ENCODE assay signal across 8 mouse cellular contexts in genomic region chr10:89383462-89383861, GRCm38 (mm10). TPM values are rescaled to one million over a fixed set of nuclear protein-coding genes. Genes with fewer than 3 reads are reported as not detected.
DNase-seq lines count a peak whose midpoint lies in the region; ATAC-seq lines count a peak whose summit lies in the region.

No protein-coding gene starts in this region.

- no peaks in the 10 kb centered on the region for H3K4me1 ChIP-seq in liver, embryonic 12.5 days
- no peaks in the 10 kb centered on the region for H3K4me1 ChIP-seq in midbrain, embryonic 15.5 days

- no peak overlapping the region for H3K9ac ChIP-seq in liver, embryonic 12.5 days
- H3K9ac ChIP-seq in midbrain, embryonic 15.5 days: no peak overlapping the region

- no peaks in the 10 kb centered on the region for H3K36me3 ChIP-seq in liver, embryonic 12.5 days
- no peaks in the 10 kb centered on the region for H3K36me3 ChIP-seq in midbrain, embryonic 15.5 days (replicated peaks)

- no peaks in the 10 kb centered on the region for H3K9me3 ChIP-seq in liver, embryonic 12.5 days (replicated peaks)
- no peaks in the 10 kb centered on the region for H3K9me3 ChIP-seq in midbrain, embryonic 15.5 days

- ATAC-seq in liver, embryonic 12.5 days: no peak
- peak; percentile 77; the same call in 1 of the 2 replicates for ATAC-seq in midbrain, embryonic 15.5 days (replicated peaks)

- no peak overlapping the region for H3K27ac ChIP-seq in liver, embryonic 12.5 days
- no peak overlapping the region for H3K27ac ChIP-seq in midbrain, embryonic 15.5 days

- no peak overlapping the region for H3K4me2 ChIP-seq in liver, embryonic 12.5 days
- H3K4me2 ChIP-seq in midbrain, embryonic 15.5 days: no peak overlapping the region

- WGBS in liver, embryonic 12.5 days (ENCODE audit: insufficient replicate concordance): 3% methylated on average over 5 of the region's 5 CpGs
- WGBS in midbrain, embryonic 15.5 days: 9% methylated on average over 5 of the region's 5 CpGs

- intact Hi-C loops in left cerebral cortex, postnatal 36 days (cut with DNase I): loop anchor here (5.0 kb wide), 1 partner anchor 56 kb away; no protein-coding TSS in a partner anchor

- no peak overlapping the region for H3K4me3 ChIP-seq in liver, embryonic 12.5 days
- no peak overlapping the region for H3K4me3 ChIP-seq in midbrain, embryonic 15.5 days

- peak; percentile 81 for DNase-seq in liver
- peak; percentile 91 for DNase-seq in embryo, embryonic 10.5 days (ENCODE audit: low spot score)
- peak; percentile 54 to 79 for DNase-seq in gastrocnemius, postnatal 4 days (ENCODE audit: low spot score in 2 of 2)
- peak; percentile 61 for DNase-seq in kidney, adult 11 months
- DNase-seq in left cerebral cortex, postnatal 36 days (ENCODE audit: low spot score in 2 of 2): peak; percentile 45 to 58
- DNase-seq in spleen, postnatal 10 days (ENCODE audit: low spot score in 2 of 2): peak; percentile 56 to 81

- H3K27me3 ChIP-seq in liver, embryonic 12.5 days (replicated peaks): no peaks in the 10 kb centered on the region
- H3K27me3 ChIP-seq in midbrain, embryonic 15.5 days (replicated peaks): no peaks in the 10 kb centered on the region

RNA-seq across cellular contexts. Expression of gene Ano4, which starts 38.9 kb away (rescaled TPM):
- 0.24 and 0.42 TPM in 2 replicates for polyA plus RNA-seq in liver, embryonic 12.5 days (2016; fragmentation: Nextera tagmentation; extraction: Ambion mirVana)
- 1 to 10 TPM; 1.7 to 2.5 TPM for total RNA-seq in gastrocnemius, postnatal 4 days (2021)
- 10 to 100 TPM; 21.1 to 22.1 TPM for total RNA-seq in left cerebral cortex, postnatal 36 days (2021)
- polyA plus RNA-seq in midbrain, embryonic 15.5 days (2015; fragmentation: Nextera tagmentation; extraction: Ambion mirVana): 7.0 and 8.5 TPM in 2 replicates

Comparison
In these comparisons a context has a peak if more than half of its experiments do, and no peak if none do; other contexts are left out.
1. RNA of gene Ano4, which starts 38.9 kb away (total RNA-seq): 21.1 to 22.1 TPM in left cerebral cortex, postnatal 36 days; 1.7 to 2.5 TPM in gastrocnemius, postnatal 4 days; every median in the first group is over 4 times any median in the second.
2. Peak in every context shown above with its lines, with median percentiles within 50 percentile points of each other: DNase-seq.